Mouse (Mus musculus) liver, embryonic 14.5 days (tissue): ENCODE data around the gene Napsa.

Source experiments
- CTCF ChIP-seq: IDR thresholded peaks from 2 replicates; pipeline ENCODE4 v1.5.1; 2016; ENCODE audit warnings: antibody characterized with exemption, low read depth, control low read depth
- EP300 ChIP-seq: IDR thresholded peaks from 2 replicates; pipeline ENCODE4 v1.6.1; 2016; ENCODE audit warnings: antibody characterized with exemption, low read depth

- no peak for TF ChIP-seq EP300
- TF ChIP-seq CTCF, result no peak
Observed at GRCm38 (mm10) chr7:44591348-44592116, 19.4 kb downstream of the Napsa start.
